Mouse (Mus musculus): ENCODE data around the gene Fnip2.

DNA sequence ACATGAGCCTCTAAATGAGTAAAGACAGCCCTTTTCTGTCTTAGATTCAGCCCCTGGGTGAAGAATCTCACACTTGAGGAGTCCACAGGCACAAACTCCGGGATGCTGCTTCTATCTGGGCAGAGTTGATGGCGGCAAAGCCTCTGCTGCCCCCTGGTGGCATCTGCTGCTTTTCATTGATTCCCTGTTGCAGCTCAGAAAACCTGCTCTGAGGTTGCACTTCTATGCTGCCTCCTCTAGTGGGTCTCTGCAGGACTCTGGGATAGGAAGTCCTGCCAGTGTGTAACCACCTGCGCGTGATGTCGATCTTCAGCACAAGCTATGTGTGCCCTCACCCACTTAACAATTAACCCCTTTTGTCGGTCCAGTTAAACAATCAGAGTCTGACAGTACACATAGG is 19.2 kb upstream of the Fnip2 start:
- peak; percentile 99 for TF ChIP-seq CTCF (IDR thresholded peaks at IDR 0.05; ENCODE audit: low read depth)
- TF ChIP-seq EP300 (IDR thresholded peaks at IDR 0.05; ENCODE audit: low read depth): no peak
